Mouse (Mus musculus) E14TG2a.4 (cell line): ENCODE measurements around the gene Zfhx3.

Source experiments
- CTCF ChIP-seq: conservative IDR thresholded peaks from 2 replicates; pipeline ENCODE4 v1.5.1; 2014; ENCODE audit warnings: low read length
- POU5F1 ChIP-seq: IDR thresholded peaks from 2 replicates; pipeline ENCODE4 v1.6.1; 2014; ENCODE audit warnings: low read length, borderline replicate concordance

DNA sequence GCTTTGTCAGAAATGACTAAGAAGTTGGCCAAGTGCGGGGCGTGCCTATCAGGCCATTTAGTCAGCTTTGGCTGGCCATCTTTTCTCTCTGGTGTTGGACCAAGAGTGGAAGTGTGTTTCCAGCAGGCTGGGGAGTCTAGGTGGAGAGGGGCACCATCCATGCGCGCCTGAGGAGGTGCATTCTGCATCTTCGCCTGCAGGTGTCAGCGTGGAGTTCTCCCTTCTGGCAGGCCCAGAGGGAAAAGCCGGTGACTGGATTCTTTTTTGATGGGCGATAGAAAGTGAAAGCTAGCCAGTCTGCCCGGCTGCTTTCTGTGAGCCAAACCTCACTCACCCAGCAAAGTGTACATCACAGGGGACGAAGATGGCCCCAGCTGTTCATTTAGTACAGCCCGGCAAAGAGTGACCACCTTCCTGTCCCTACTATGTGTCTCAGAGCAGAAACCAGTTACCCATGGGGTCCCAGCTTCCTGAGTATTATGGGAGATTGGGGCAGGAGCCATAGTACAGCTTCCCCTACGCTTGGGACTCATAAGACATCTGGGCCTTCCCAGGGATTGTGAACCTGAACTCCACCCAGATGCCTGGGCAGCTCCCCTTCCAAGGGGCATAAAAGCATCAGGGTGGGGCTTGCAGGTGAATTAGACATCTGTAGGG lies 944.3 kb downstream of the Zfhx3 start:
- TF ChIP-seq CTCF (peak; percentile 77), POU5F1 (no peak)
